Mouse (Mus musculus) stomach, embryonic 14.5 days (tissue): ENCODE measurements around the gene Letm1. TPM values are rescaled to one million over a fixed set of nuclear protein-coding genes. Genes with fewer than 3 reads are reported as not detected.

Experiments
- ATAC-seq: fragments of 200-750 bp; cut with Nextera tagmentation; 2 replicates; pipeline ENCODE4 v1.8.0; 2017; ENCODE audit warnings: low read depth, moderate TSS enrichment; ENCODE audit not compliant: insufficient number of reproducible peaks, insufficient read depth, low FRiP score
- H3K27ac ChIP-seq: fragments of 300-500 bp; sonication (generic); 2 replicates; pipeline ENCODE4 v1.5.1; 2014; ENCODE audit warnings: mild to moderate bottlenecking, low read length, moderate library complexity, mixed read lengths
- H3K27me3 ChIP-seq: fragments of 300-500 bp; sonication (generic); 2 replicates; pipeline ENCODE4 v1.6.1; 2014; ENCODE audit warnings: low read length, control low read depth, mixed read lengths; ENCODE audit not compliant: control insufficient read depth, insufficient read depth
- H3K36me3 ChIP-seq: fragments of 300-500 bp; sonication (generic); 2 replicates; pipeline ENCODE4 v1.6.1; 2014; ENCODE audit warnings: mild to moderate bottlenecking, control low read depth, low read length, moderate library complexity, mixed read lengths; ENCODE audit not compliant: control insufficient read depth, insufficient read depth
- H3K4me1 ChIP-seq: fragments of 300-500 bp; sonication (generic); 2 replicates; pipeline ENCODE4 v1.6.1; 2014; ENCODE audit warnings: low read length, control low read depth, mixed read lengths; ENCODE audit not compliant: control insufficient read depth, insufficient read depth
- H3K4me2 ChIP-seq: fragments of 300-500 bp; sonication (generic); replicated peaks from 2 replicates; pipeline ENCODE4 v1.6.1; 2014; ENCODE audit warnings: low read depth, low read length, control low read depth
- H3K4me3 ChIP-seq: fragments of 300-500 bp; sonication (generic); 2 replicates; pipeline ENCODE4 v1.5.1; 2014; ENCODE audit warnings: low read depth, low read length, control low read depth
- H3K9ac ChIP-seq: fragments of 300-500 bp; sonication (generic); replicated peaks from 2 replicates; pipeline ENCODE4 v1.6.1; 2014; ENCODE audit warnings: low read depth, mild to moderate bottlenecking, control low read depth, low read length, moderate library complexity, mixed read lengths
- H3K9me3 ChIP-seq: fragments of 300-500 bp; sonication (generic); 2 replicates; pipeline ENCODE4 v1.6.1; 2016; ENCODE audit warnings: low read depth, low read length, control low read depth; ENCODE audit not compliant: control insufficient read depth
- WGBS: fragments of 180-500 bp; shearing (Covaris S2); extraction: QIAGEN DNeasy Blood & Tissue Kit; methylation state at CpG from one replicate; pipeline ENCODE4 v1.1.7; 2014; 5-methylcytosine and 5-hydroxymethylcytosine counted together
- polyA plus RNA-seq: library from polyadenylated mRNA; unstranded; fragments of >200 nt; fragmentation: Nextera tagmentation; extraction: Ambion mirVana; gene quantifications from 2 replicates; pipeline ENCODE4 v1.2.1, GENCODE M21; 2014

Letm1 gene
- 43.7 TPM in 2 replicates for polyA plus RNA-seq

DNA sequence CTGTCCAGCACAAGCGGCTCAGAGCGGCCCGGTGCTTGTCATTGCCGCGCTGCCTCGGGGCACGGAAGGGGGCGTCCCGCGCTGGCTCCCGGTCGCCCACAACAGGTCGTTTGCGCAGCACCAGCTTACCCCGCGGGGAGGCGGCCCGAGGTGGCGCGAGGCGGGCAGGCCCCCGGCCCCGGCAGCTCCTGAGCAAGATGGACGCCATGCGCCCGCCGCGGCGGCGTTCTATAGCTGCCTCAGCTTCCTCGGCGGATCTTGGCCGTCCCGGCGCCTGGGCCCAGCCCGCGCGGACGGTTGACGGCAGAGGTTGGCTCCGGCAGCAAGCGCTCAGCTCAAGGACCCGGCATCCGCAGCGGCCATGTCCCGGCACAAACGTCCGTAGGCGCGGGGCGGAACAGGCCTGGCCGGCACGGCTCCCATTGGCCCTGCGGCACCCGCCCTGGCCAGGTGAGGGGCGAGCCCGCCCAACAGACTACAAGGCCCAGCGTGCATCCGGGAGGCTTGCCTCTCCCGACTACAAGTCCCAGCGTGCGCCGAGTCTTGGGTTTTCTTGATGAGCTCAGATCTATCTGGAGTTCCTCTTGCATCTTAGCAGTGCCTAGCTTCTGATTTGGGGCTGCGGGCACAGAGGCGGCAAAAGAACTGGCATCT is at the start of gene Letm1:
TSS of gene Letm1 (minus strand) at position 473 of the 654 bp plus-strand sequence.
- peak within 1 kb of the TSS; percentile 92 for H3K4me2 ChIP-seq
- under 1% methylated on average over 64 of the region's 65 CpGs for WGBS

DNA sequence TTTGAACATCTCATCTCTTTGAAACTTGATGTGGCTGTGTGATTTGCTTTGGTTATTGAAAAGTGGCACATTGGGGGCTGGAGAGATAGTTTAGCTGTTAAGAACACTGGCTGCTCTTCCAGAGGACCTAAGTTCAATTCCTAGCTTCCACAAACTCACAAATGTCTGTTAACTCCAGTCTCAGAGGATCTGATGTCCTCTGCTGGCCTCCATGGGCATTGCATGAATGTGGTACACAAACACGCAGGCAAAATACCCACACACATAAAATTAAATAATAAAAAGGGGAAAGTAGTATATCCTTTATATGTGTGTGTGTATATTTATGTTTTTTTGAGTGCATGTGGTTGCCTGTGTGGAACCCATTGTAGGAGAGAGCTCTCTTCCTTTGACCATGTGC is 48.2 kb upstream of the Letm1 start:
- H3K27me3 ChIP-seq = no peaks in the 10 kb centered on the region
- WGBS = 60% methylated on average over 1 of the region's 1 CpGs

More for the DNA sequence above, at the start of gene Letm1:
- H3K36me3 ChIP-seq = no peaks in the 10 kb centered on the region
- H3K27ac ChIP-seq = peak within 1 kb of the TSS; percentile 79
- H3K9ac ChIP-seq = peak within 1 kb of the TSS; percentile 91
- H3K4me3 ChIP-seq = peak within 1 kb of the TSS; percentile 89
- H3K4me1 ChIP-seq = peaks cover 12% of the 10 kb centered on the region; the same call in 1 of the 2 replicates
- ATAC-seq = peak; percentile 100
- no peaks in the 10 kb centered on the region for H3K27me3 ChIP-seq
- H3K9me3 ChIP-seq = no peaks in the 10 kb centered on the region

DNA sequence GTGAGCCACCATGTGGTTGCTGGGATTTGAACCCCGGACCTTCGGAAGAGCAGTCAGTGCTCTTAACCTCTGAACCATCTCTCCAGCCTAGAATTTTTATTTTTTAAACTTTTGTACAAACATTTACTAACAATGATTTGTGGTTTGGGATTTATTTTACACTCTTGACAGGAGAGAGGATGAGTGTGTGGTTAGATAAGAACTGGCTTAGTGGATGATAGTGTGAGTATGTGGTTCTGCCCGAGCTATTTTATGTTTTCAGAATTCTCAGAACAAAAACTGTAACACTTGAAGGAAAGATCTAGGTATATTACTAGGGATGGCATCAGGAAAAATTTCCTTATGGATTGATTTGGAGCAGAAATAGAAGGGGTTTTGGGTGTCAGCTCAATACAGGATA is 47.3 kb upstream of the Letm1 start:
- Histone ChIP-seq H3K27ac (no peak overlapping the region), H3K4me1 (no peaks in the 10 kb centered on the region), H3K4me3 (no peak overlapping the region), H3K36me3 (no peaks in the 10 kb centered on the region; the same call in 1 of the 2 replicates), H3K4me2 (no peak overlapping the region), H3K9me3 (no peaks in the 10 kb centered on the region), H3K27me3 (no peaks in the 10 kb centered on the region), H3K9ac (no peak overlapping the region)
- no peak for ATAC-seq
- WGBS = 91% methylated on average over 3 of the region's 3 CpGs

More for the DNA sequence above, 48.2 kb upstream of the Letm1 start:
- Histone ChIP-seq H3K9me3 (no peaks in the 10 kb centered on the region), H3K4me2 (no peak overlapping the region), H3K36me3 (no peaks in the 10 kb centered on the region; the same call in 1 of the 2 replicates), H3K27ac (no peak overlapping the region), H3K4me1 (no peaks in the 10 kb centered on the region), H3K4me3 (no peak overlapping the region), H3K9ac (no peak overlapping the region)
- ATAC-seq = no peak

DNA sequence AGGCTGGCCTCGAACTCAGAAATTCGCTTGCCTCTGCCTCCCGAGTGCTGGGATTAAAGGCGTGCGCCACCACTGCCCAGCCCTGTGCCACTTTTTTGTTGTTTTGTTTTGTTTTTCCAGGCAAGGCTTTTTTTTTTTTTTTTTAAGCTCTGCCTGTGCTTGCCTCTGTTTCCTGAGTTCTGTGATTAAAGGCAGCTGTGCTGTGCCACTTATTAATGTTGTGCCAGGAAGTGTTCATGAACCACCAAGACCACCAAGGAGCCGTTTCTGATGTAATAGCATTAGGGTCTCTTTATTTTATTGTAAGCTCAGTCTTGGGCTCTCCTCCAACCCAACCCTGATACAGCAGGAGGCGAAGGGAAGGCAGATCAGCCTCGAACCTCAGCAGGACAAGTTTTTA is 45.5 kb upstream of the Letm1 start:
- Histone ChIP-seq H3K27ac (no peak overlapping the region), H3K27me3 (no peaks in the 10 kb centered on the region), H3K4me1 (peaks cover 6% of the 10 kb centered on the region), H3K4me3 (no peak overlapping the region), H3K4me2 (no peak overlapping the region), H3K9me3 (no peaks in the 10 kb centered on the region), H3K36me3 (no peaks in the 10 kb centered on the region; the same call in 1 of the 2 replicates), H3K9ac (no peak overlapping the region)
- whole genome bisulfite sequencing = 87% methylated on average over 8 of the region's 8 CpGs
- no peak for ATAC-seq

DNA sequence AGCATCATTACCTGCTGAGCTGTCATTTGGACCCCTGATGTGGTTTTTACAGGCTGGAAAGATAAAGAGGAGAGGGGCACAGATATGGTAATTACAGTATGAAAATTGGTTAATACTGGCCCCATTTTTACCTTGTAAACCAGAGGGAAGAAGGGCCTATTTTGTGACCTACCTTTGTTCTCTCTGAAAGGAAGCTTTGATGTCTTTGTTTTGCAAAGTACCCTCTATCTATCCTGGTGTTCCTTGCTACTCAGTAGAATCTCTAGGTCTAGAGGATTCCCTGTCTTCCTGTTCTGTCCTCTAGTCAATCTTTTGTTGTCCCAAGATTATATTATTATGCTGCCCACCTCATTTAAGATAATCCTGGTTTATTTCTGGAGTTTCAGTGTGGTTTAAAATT is 43.4 kb upstream of the Letm1 start:
- H3K9me3 ChIP-seq = no peaks in the 10 kb centered on the region
- H3K4me3 ChIP-seq = no peak overlapping the region
- H3K27me3 ChIP-seq = no peaks in the 10 kb centered on the region
- H3K36me3 ChIP-seq = no peaks in the 10 kb centered on the region; the same call in 1 of the 2 replicates
- ATAC-seq = no peak
- H3K4me2 ChIP-seq = no peak overlapping the region
- H3K4me1 ChIP-seq = peaks cover 14% of the 10 kb centered on the region
- no peak overlapping the region for H3K9ac ChIP-seq
- H3K27ac ChIP-seq = no peak overlapping the region

DNA sequence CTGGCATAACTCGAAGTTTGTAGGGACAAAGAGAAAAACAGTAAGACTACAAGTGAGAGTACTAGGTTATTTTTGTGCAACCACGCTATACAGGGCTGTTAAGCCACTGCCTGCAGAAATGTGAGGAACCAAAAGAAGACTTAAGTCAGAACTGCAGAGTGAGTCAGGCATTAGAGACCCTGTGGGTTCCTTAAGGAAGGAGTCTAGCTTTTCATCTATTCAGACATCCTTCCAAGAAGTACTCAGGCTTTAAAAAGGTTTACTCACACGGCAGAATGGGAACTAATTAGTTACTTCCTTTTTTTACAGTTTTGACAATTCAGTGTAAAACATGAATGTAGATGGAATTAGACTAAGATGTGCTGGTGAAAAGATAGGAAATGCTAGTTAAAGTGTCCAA is 39.8 kb upstream of the Letm1 start:
- Histone ChIP-seq H3K4me1 (peaks cover 22% of the 10 kb centered on the region), H3K4me3 (peak overlapping the region; percentile 100), H3K27me3 (no peaks in the 10 kb centered on the region), H3K9ac (no peak overlapping the region), H3K9me3 (no peaks in the 10 kb centered on the region), H3K4me2 (peak overlapping the region; percentile 64), H3K27ac (no peak overlapping the region), H3K36me3 (no peaks in the 10 kb centered on the region; the same call in 1 of the 2 replicates)
- 42% methylated on average over 3 of the region's 3 CpGs for WGBS
- ATAC-seq = no peak

DNA sequence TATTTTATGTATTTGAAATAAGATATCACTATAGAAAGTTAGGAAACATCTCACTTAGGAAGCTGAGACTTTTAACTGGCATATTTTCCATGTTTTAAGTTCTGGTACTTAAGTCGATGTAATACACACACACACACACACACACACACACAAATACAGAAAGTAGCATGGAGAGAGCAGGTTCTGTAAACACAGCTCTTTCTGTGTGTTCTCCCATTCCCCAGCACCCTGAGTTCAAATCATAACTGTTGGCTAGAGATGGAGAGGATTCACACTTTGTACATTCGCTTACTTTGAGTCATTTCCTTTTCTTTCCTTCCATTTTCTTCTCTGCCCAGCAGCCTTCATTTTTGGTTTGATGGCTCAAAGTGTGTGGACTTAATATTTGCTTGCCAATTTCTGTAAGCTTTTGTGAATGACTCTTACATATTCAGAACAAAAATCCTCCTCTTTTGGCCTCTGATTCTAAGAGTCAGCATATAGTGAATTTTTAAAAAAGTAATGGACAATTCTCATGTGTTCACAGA is 39.3 kb upstream of the Letm1 start:
- Histone ChIP-seq H3K9me3 (no peaks in the 10 kb centered on the region), H3K4me1 (peaks cover 22% of the 10 kb centered on the region), H3K4me3 (peak overlapping the region; percentile 100), H3K4me2 (peak overlapping the region; percentile 64), H3K36me3 (no peaks in the 10 kb centered on the region; the same call in 1 of the 2 replicates), H3K9ac (peak overlapping the region; percentile 96), H3K27ac (no peak overlapping the region), H3K27me3 (no peaks in the 10 kb centered on the region)
- no peak for ATAC-seq
- 39% methylated on average over 2 of the region's 2 CpGs for WGBS

DNA sequence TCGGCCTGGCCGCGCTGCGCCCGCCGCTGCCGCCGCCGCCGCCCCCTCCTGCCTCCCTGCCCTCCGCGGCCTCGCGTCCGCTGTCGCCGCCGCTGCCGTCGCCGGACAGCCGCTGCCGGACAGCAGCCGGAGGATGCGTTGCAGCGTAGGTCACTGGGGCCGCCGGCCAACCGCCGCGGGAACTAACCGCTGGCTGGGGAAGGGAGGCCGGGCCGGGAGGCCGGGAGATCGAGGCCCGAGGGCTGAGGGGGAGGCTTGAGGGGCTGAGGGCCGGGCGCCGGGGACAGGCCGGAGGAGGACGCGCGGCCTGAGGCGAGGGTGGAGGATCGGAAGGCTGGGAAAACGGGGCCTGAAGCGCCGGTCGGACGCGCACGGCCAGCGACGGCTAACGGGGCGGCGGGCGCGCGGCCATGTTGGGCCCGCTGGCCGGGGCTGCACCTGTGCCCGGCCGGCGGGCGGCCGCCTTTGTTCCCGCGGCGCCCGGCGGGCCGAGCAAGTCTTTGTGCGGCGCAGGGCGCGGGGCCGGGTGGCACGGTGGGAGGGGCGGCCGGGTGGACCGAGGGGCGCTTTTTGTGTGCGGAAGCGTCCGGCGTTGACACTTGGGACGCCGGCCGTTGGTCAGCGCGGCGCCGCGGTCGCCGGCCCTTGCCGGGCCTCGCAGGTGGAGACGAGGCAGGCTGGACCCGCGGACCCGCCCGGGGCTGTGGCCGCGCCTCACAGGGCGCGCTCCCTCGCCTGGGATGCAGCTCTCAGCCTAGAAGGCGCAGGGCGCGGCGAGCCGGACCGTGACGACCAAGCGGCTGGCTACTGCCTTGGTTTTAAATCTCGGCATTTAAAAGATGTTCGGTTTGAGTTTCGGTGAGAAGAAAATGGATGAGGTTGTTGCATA is 38.4 kb upstream of the Letm1 start:
- ATAC-seq = 0 out of 2 replicates have a peak, but pooled peaks have one; percentile 15
- Histone ChIP-seq H3K4me1 (peaks cover 22% of the 10 kb centered on the region), H3K9ac (peak overlapping the region; percentile 96), H3K27me3 (no peaks in the 10 kb centered on the region), H3K9me3 (no peaks in the 10 kb centered on the region), H3K27ac (peak overlapping the region; percentile 97), H3K36me3 (no peaks in the 10 kb centered on the region), H3K4me3 (peak overlapping the region; percentile 100), H3K4me2 (peak overlapping the region; percentile 64)
- WGBS = under 1% methylated on average over 104 of the region's 121 CpGs
